Mouse (Mus musculus): ENCODE results near the gene Cyp2w1.

DNA sequence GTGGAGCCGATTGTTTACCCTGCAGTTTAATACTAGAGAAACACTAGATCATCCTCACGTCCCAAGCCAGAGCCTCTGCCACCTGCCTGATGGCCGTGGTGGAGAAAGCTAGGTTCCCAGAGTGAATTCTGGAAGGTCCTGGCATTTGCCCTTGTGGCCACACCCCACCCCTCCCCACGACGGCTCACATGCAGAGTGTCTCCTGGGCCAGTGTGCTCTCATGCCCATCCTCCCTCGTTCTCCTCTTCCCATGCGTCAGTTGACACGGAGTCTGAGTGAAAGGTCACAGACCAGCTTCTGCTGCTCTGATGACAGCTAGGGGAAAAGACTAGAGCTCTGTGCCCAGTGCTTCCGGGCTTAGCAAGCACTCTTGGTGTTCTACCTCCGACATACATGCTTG is 32.1 kb downstream of the Cyp2w1 start:
- TF ChIP-seq CTCF (IDR thresholded peaks at IDR 0.05; ENCODE audit: low read depth, low read length) (no peak), POLR2A (IDR thresholded peaks at IDR 0.05; ENCODE audit: insufficient read depth, low read length) (no peak)
